Mouse (Mus musculus) limb, embryonic 14.5 days (tissue): ENCODE measurements at regions not wholly inside any gene's neighbourhood (a gene's known extent, or its start where the extent isn't known, plus 50 kb on each side); places are given as distances from the start of the nearest gene placed in this dataset.
A peak's percentile ranks its signal among the peaks of the same experiment; 100 is the strongest.

Experiments used
- ATAC-seq: fragments of 200-750 bp; cut with Nextera tagmentation; 2 replicates; pipeline ENCODE4 v1.8.0; 2017; ENCODE audit warnings: low read depth, moderate number of reproducible peaks, moderate TSS enrichment; ENCODE audit not compliant: low FRiP score
- DNase-seq: peaks from one replicate; pipeline ENCODE4 v3.0.0-alpha.2; 2015; ENCODE audit warnings: low spot score
- H3K27ac ChIP-seq: fragments of 300-500 bp; sonication (generic); replicated peaks from 2 replicates; pipeline ENCODE4 v1.5.1; 2014; ENCODE audit warnings: low read depth, mild to moderate bottlenecking, low read length, moderate library complexity, mixed read lengths
- H3K27me3 ChIP-seq: fragments of 300-500 bp; sonication (generic); 2 replicates; pipeline ENCODE4 v1.6.1; 2014; ENCODE audit warnings: low read length, mixed read lengths; ENCODE audit not compliant: control insufficient read depth, insufficient read depth
- H3K36me3 ChIP-seq: fragments of 300-500 bp; sonication (generic); 2 replicates; pipeline ENCODE4 v1.6.1; 2014; ENCODE audit warnings: mild to moderate bottlenecking, low read length, moderate library complexity, mixed read lengths; ENCODE audit not compliant: control insufficient read depth, insufficient read depth
- H3K4me1 ChIP-seq: fragments of 300-500 bp; sonication (generic); 2 replicates; pipeline ENCODE4 v1.6.1; 2014; ENCODE audit warnings: antibody characterized with exemption, low read length, mixed read lengths; ENCODE audit not compliant: control insufficient read depth, insufficient read depth
- H3K4me2 ChIP-seq: fragments of 300-500 bp; sonication (generic); replicated peaks from 2 replicates; pipeline ENCODE4 v1.6.1; 2014; ENCODE audit warnings: low read depth, mild to moderate bottlenecking, low read length, moderate library complexity; ENCODE audit not compliant: severe bottlenecking
- H3K4me3 ChIP-seq: fragments of 300-500 bp; sonication (generic); replicated peaks from 2 replicates; pipeline ENCODE4 v1.5.1; 2014; ENCODE audit warnings: low read length
- H3K9ac ChIP-seq: fragments of 300-500 bp; sonication (generic); 2 replicates; pipeline ENCODE4 v1.6.1; 2014; ENCODE audit warnings: mild to moderate bottlenecking, low read depth, low read length, moderate library complexity; ENCODE audit not compliant: severe bottlenecking
- H3K9me3 ChIP-seq: fragments of 300-500 bp; sonication (generic); 2 replicates; pipeline ENCODE4 v1.6.1; 2016; ENCODE audit warnings: low read length; ENCODE audit not compliant: control insufficient read depth
- POLR2A ChIP-seq: fragments of 200-500 bp; IDR thresholded peaks from 2 replicates; pipeline ENCODE4 v1.8.0; 2012; ENCODE audit warnings: inconsistent platforms, mild to moderate bottlenecking, moderate library complexity, borderline replicate concordance; ENCODE audit not compliant: insufficient read depth, insufficient read length; ENCODE audit errors: extremely low read depth
- WGBS: fragments of 180-500 bp; shearing (Covaris S2); extraction: QIAGEN DNeasy Blood & Tissue Kit; methylation state at CpG from one replicate; pipeline ENCODE4 v1.1.7; 2014; 5-methylcytosine and 5-hydroxymethylcytosine counted together

- Histone ChIP-seq H3K27me3 (no peaks in the 10 kb centered on the region), H3K4me3 (no peak overlapping the region), H3K9me3 (no peaks in the 10 kb centered on the region), H3K9ac (no peak overlapping the region), H3K4me1 (no peaks in the 10 kb centered on the region), H3K4me2 (no peak overlapping the region), H3K27ac (no peak overlapping the region), H3K36me3 (no peaks in the 10 kb centered on the region)
- ATAC-seq (no peak), DNase-seq (peak; percentile 40)
- no peak for TF ChIP-seq POLR2A
- 54% methylated on average over 1 of the region's 1 CpGs for WGBS
Measured at GRCm38 (mm10) chr10:38340406-38341175, 481.0 kb downstream of the Rfpl4b start.

- H3K4me3 ChIP-seq = no peak overlapping the region
- H3K4me1 ChIP-seq = no peaks in the 10 kb centered on the region
- ATAC-seq = no peak
- H3K27ac ChIP-seq = no peak overlapping the region
- WGBS = 39% methylated on average over 5 of the region's 5 CpGs
- no peaks in the 10 kb centered on the region for H3K9me3 ChIP-seq
- no peak overlapping the region for H3K4me2 ChIP-seq
- TF ChIP-seq POLR2A = no peak
- H3K27me3 ChIP-seq = no peaks in the 10 kb centered on the region
- no peaks in the 10 kb centered on the region for H3K36me3 ChIP-seq
- H3K9ac ChIP-seq = no peak overlapping the region
- peak; percentile 78 for DNase-seq
Measured at GRCm38 (mm10) chr10:38308716-38309392, 512.7 kb downstream of the Rfpl4b start.

GRCm38 (mm10) chr10:38295724-38296123, 525.9 kb downstream of the Rfpl4b start:
- H3K4me1 ChIP-seq = no peaks in the 10 kb centered on the region
- H3K36me3 ChIP-seq = no peaks in the 10 kb centered on the region
- no peak overlapping the region for H3K4me2 ChIP-seq
- no peak for ATAC-seq
- H3K4me3 ChIP-seq = no peak overlapping the region
- DNase-seq = peak; percentile 20
- 55% methylated on average over 2 of the region's 2 CpGs for WGBS
- no peak overlapping the region for H3K9ac ChIP-seq
- H3K27ac ChIP-seq = no peak overlapping the region
- no peaks in the 10 kb centered on the region for H3K9me3 ChIP-seq
- H3K27me3 ChIP-seq = no peaks in the 10 kb centered on the region
- TF ChIP-seq POLR2A = no peak

GRCm38 (mm10) chr10:38288689-38289283, 532.8 kb downstream of the Rfpl4b start:
- DNase-seq (no peak), ATAC-seq (no peak)
- peaks cover 5% of the 10 kb centered on the region; the same call in 1 of the 2 replicates for H3K9me3 ChIP-seq
- H3K4me3 ChIP-seq = no peak overlapping the region
- no peaks in the 10 kb centered on the region for H3K27me3 ChIP-seq
- WGBS = 50% methylated on average over 6 of the region's 6 CpGs
- no peak overlapping the region for H3K4me2 ChIP-seq
- no peaks in the 10 kb centered on the region for H3K4me1 ChIP-seq
- no peak overlapping the region for H3K9ac ChIP-seq
- H3K27ac ChIP-seq = no peak overlapping the region
- no peak for TF ChIP-seq POLR2A
- H3K36me3 ChIP-seq = no peaks in the 10 kb centered on the region

GRCm38 (mm10) chr10:38269136-38269535, 552.4 kb downstream of the Rfpl4b start:
- no peak for TF ChIP-seq POLR2A
- WGBS = 82% methylated on average over 1 of the region's 1 CpGs
- Histone ChIP-seq H3K4me1 (no peaks in the 10 kb centered on the region), H3K9me3 (no peaks in the 10 kb centered on the region), H3K27me3 (no peaks in the 10 kb centered on the region), H3K9ac (no peak overlapping the region), H3K4me3 (no peak overlapping the region), H3K27ac (no peak overlapping the region), H3K4me2 (no peak overlapping the region), H3K36me3 (no peaks in the 10 kb centered on the region)
- no peak for DNase-seq
- ATAC-seq = no peak
